Mouse (Mus musculus): ENCODE measurements around the gene Hhipl1.

The Hhipl1 gene

DNA sequence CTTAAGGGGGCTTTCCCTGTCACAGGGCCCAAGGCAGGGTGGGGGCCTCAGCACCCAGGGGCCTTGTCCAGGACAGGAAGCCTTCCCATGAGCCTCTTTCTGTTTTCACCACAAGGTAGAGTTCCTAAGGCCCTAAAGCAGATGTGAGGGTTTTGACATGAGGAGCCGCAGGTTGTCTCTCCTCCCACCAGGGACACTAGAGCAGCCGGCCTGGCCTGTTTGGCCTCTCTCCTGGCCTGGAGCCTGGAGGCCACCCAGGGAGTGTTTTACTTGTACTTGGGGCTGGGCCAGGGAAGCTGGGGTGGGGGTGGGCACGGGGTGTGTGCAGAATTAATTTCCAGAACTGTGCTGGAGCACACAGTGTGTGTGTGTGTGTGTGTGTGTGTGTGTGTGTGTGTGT is 59.3 kb downstream of the Hhipl1 start:
- peak; percentile 85 for DNase-seq (ENCODE audit: low spot score)

DNA sequence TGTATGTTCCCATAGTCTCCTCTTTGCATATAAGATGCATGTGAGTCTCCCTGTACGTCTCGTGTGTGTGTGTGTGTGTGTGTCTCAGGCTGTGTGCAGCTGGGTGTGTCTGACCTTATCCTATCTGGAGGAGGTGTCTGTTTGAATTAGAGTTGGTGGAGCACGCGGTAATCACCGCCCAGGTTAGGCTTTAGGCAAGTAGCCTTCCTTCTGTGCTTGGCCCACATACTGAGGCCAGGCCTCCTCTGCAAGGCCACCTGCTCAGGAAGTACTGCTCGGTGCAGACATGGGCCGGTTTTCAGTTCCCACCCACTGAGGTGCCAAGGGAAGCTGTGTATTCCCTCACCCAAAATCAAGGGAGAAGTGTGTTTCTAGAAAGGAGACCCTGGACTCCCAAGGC is 59.8 kb downstream of the Hhipl1 start:
- no peak for DNase-seq (ENCODE audit: low spot score)

DNA sequence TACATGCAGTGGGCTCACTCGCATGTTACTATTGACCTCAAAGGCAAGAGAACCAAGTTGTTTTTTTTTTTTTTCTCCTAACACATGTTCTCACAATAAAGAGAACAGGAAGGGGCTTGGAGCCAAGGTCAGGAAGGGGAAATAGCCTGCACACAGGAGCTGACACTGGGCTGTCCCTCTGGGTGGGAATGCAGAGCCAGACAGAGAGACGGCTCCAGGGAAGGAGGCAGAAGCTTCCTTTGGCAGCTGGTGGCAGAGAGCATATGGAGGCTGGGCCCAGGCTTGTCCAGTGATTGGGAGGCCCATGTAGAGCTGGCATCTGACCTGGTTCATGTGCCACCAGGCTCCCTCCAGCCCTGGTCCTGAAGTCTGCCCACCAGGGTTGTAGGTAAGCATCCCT is 61.8 kb downstream of the Hhipl1 start:
- no peak for DNase-seq (ENCODE audit: low spot score)

DNA sequence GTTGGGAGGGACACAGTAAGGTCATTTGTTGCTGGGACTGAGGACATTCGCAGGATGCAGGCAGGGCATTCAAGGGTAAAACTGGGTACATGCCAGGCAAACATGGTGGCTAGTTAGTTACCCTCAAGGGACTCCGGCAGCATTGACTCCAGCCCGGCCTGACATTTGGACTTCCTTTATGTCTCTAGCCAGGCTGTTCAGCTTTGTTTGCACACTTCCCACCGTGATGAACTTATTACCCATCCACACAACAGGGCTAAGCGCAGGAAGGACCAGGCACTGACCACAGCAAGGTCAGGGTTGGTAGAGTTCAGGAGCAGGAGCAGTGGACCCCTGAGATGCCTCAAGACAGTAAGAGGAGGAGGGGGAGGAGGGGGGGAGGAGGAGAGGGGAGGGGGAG is 62.9 kb downstream of the Hhipl1 start:
- DNase-seq (ENCODE audit: low spot score) = no peak

DNA sequence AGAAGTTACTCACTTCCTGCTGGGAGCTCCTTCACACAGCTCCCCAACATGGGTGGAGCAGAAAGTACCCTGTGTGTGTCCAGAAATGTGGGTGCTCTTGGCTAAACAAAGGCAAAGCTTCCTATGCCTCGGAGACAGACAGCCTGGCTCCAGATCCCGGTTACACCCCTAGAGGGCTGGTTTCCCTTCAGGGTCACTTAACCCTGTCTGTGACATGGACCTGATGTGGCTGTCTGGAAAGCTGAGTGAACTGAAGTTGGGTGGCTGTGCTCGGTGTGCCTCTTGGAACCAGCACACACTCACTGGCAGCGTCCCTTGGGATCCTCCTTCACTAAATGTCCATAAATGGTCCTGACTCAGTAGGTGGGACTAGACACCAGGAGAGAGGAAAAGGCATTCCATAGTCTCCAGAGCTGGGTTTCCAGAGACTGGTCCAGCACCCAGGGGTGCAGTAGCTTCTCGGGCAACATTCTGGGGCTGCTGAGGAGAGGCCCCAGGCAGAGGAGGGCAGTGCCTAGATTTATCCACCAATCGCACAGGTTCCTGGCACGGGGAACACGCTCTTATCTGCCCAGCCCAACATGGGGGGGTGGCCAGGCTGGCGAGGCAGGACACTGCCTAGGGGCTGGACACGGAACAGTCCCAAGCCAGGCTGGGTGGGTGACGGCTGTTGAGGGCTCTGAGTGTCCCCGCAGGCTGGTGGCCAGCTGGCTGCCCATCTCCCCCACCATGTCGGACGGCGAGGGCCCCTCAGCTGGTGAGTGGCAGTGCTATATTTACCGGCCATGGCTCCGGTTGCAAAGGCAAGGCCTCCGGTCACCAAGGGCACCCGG is 64.7 kb downstream of the Hhipl1 start, which contains the start of gene Eml1:
Gene Eml1 (plus strand): TSS at position 362 of the 833 bp plus-strand sequence.
- DNase-seq (ENCODE audit: low spot score) = peak; percentile 54

DNA sequence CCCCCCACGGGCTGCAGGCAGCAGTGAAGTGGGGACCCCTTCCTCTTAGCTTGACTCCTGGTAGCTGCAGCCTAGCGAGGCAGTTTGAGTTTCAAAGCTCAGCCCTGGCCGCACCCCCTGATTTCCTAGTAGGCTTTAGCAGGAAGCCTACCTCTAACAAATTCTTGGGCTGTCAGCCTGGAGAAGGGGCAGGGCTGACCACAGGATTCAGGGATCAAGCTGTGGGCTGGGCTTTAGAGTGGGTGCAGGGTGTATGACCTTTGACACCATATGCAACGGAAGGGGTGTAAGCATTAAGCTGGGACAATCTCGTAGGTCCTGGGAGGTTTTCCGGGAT is 65.3 kb downstream of the Hhipl1 start:
- DNase-seq (ENCODE audit: low spot score) = peak; percentile 32

DNA sequence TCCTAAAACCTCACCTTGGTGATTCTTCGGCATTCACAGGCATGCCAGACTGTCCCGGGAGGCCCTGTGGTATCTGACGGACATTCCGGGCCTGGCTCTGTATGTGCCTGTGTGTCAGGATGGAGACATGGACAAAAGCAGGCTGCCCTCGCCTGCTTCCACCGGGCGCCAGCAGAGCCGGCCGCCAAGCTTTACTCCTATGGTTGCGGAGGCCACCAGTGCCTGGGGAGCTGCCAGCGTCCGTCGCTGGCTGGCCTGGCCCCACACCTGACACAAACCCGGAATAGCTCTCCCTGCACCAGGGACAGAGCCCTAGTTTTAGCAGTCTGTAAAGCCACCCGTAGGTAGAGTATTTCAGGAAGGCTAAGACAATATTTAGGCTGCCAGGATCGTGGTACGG is 66.2 kb downstream of the Hhipl1 start:
- no peak for DNase-seq (ENCODE audit: low spot score)

DNA sequence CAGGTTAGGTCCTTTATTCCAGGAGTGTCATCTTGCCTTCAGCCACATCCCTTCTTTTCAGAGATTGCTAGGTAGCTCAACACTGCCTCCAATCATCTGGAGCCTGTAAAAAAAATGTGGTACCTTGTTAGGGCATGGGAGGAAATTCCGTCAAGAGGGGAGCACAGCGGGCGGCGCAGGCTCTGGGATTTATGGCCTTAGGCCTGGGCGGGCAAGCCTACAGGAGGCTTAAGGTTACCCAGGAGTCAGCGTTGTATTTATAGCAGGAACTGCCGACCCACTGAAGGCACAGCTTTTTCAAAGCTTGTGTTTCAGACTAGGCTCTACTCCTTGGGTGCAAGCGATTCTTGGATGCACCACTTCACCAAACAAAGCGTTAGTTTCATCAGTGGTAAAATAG is 67.5 kb downstream of the Hhipl1 start:
- no peak for DNase-seq (ENCODE audit: low spot score)

DNA sequence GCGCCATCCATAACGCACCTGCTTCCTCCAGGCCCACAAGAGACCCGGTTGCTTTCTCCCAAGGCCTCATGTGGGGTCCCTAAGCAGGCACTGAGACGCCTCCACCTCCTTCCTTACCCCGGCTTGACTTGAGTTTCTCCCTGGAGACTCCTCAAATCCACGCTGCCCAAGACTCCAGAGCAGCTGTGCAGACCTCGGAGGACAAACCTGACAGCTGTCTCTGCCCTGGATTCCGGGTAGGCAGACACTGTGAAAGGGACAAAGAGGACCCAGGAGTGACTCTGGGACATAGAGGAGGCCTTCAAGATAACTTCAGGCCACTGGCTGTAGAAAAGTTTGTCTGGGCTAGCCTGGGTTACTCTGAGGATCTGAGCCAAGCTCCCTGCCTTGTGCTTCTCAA is 68.6 kb downstream of the Hhipl1 start:
- no peak for DNase-seq (ENCODE audit: low spot score)

DNA sequence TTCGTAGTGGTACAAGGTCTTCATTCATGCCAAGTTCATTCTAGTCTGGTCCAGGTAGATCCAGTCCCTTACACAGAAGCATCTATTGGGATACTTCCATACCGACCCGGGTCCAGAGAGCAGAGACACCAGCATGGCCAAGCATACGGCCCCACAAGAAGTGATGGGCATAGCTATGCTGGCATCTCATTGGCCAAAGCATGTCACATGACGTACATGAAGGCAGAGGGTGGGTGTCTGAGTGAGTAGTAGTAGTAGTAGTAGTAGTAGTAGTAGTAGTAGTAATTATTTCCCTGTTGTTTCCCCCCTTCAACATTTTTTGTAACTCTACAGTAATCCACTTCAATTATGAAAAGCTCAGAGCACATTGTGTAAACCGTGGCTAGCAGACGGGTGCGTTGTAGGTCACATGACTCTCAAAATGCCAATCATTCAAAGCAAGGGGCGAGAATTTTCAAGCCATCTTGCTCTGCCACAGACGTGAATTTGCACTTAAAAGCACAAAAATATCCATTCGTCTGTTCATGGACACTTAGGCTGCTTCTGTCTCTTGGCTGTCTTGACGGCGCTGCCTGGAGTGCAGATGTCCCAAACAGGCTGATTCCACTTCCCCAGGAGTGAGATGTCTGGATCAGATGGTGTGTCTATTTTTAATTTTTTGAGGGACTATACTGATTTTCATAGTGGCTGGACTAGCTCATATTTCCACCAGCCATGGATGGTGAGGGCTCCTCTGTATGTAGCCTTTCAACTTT is 72.5 kb downstream of the Hhipl1 start:
- DNase-seq (ENCODE audit: low spot score) = no peak

Data from urinary bladder, postnatal 14 days (tissue).